Mouse (Mus musculus): ENCODE measurements around the gene Hyal2. TPM values are rescaled to one million over a fixed set of nuclear protein-coding genes. Genes with fewer than 3 reads are reported as not detected.

Gene Hyal2
- polyA plus RNA-seq, 1 experiment from 2014 or later, result 17.0 TPM

DNA sequence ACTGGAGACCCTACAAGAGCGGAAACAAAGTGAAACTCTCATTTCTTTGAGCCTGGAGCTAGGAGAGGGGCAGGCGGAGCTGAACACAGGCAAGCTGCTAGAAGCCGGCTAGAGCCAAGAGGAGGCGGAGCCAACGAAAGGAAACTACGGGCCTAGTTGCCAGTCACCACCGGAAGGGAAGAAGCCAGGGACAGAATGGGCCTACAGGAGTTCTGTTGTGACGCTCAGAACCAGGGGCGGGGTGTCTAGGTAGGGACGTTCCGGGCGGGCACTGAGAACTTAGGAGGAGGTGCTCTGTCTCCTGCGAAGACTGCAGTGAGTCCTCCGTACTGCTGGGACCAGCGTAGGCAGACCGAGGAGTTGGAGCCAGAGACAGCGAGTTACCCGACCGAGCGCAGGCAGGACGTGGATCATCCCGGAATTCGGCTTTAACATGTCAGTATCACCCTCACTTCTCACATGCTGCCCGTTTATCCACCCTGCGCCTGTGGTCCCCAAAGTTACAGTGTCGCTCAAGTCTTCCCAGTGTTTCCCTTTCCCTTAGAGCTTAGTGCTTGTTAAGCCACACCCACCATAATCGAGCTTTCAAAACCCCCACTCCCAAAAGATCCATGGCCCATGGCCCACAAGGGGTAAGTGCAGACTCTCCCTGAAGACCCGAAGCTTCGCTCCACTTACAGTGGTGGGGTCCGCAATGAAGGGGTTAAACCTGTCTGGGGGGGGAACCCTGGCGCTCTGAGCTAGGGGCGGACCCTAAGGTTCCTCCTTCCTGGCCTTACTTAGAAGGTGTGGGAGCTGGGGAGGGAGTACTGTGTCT is 13.0 kb downstream of the Hyal2 start, which contains the start of gene Hyal3:
TSS of gene Hyal3 (plus strand) at position 318 of the 817 bp plus-strand sequence.
- under 1% methylated on average over 32 of the region's 32 CpGs for WGBS (ENCODE audit: missing documents)
- no peaks in the 10 kb centered on the region for H3K36me3 ChIP-seq (ENCODE audit: inconsistent target)
- H3K4me3 ChIP-seq (ENCODE audit: inconsistent target), result peak within 1 kb of the TSS; percentile 83
- H3K27ac ChIP-seq, result peak within 1 kb of the TSS; percentile 95
- H3K79me2 ChIP-seq (ENCODE audit: inconsistent target), result peaks cover 29% of the 10 kb centered on the region

DNA sequence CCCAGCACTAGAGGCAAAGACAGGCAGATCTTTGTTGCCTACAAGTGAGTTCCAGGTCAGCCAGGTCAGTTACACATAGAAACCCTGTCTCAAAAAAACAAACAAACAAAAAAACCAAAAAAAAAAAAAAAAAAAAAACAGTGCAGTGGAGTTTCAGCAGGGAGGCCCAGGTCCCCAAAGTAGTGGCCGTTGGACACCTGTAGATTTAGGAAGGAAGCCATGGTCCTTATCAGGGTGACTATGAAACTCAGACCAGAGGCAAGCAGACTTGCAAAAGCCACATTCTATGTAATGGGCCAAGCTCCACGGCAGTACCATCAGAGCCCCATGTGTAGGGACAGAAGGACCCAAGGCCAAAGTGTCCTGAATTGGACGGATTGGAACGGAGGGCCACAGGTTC is 13.8 kb downstream of the Hyal2 start:
- 40% methylated on average over 4 of the region's 4 CpGs for WGBS (ENCODE audit: missing documents)
- Histone ChIP-seq H3K36me3 (ENCODE audit: inconsistent target) (no peaks in the 10 kb centered on the region), H3K4me3 (ENCODE audit: inconsistent target) (peak overlapping the region; percentile 83), H3K27ac (peak overlapping the region; percentile 95), H3K79me2 (ENCODE audit: inconsistent target) (peaks cover 29% of the 10 kb centered on the region)

DNA sequence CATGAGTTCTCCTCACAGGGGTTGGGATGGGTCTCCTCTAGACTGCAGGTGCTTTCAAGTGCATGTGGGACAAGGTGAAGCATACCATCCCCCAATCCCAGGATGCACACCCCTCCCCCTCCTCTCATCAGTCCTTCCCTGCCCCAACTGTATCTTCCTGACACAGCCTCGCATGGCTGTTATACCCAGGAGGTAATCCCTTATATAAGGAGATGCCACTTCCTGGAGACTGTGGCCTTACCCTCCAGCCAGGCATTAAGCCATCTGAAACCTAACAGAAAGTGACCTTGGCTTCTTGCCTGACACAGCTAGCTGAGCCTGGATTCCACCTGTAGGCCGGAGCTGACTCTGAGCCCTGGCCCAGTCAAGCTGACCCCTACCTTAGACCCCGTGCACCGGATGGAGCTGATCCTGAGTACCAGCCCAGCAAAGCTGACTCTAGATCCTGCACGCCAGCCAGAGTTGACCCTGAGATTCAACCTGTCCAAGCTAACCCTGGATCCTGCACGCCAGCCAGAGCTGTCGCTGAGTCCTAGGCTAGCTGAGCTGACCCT is 14.8 kb downstream of the Hyal2 start:
- H3K4me3 ChIP-seq (ENCODE audit: inconsistent target), result no peak overlapping the region
- no peaks in the 10 kb centered on the region for H3K36me3 ChIP-seq (ENCODE audit: inconsistent target)
- H3K27ac ChIP-seq, result no peak overlapping the region
- WGBS (ENCODE audit: missing documents), result 88% methylated on average over 7 of the region's 7 CpGs
- peaks cover 21% of the 10 kb centered on the region for H3K79me2 ChIP-seq (ENCODE audit: inconsistent target)

DNA sequence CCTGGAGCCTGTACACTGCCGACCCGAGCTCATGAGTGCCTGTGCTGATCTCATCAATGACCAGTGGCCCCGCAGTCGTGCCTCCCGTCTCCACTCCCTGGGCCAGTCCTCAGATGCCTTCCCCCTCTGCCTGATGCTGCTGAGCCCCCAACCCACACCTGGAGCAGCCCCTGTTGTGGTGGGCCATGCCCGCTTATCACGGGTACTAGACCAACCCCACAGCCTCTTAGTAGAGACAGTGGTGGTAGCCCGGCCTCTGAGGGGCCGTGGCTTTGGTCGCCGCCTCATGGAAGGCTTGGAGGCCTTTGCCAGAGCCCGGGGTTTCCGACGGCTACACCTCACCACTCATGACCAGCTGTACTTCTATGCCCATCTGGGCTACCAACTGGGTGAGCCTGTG is 15.4 kb downstream of the Hyal2 start:
- H3K36me3 ChIP-seq (ENCODE audit: inconsistent target), result no peaks in the 10 kb centered on the region
- H3K79me2 ChIP-seq (ENCODE audit: inconsistent target), result peaks cover 19% of the 10 kb centered on the region
- 90% methylated on average over 14 of the region's 14 CpGs for WGBS (ENCODE audit: missing documents)
- no peak overlapping the region for H3K27ac ChIP-seq
- no peak overlapping the region for H3K4me3 ChIP-seq (ENCODE audit: inconsistent target)

DNA sequence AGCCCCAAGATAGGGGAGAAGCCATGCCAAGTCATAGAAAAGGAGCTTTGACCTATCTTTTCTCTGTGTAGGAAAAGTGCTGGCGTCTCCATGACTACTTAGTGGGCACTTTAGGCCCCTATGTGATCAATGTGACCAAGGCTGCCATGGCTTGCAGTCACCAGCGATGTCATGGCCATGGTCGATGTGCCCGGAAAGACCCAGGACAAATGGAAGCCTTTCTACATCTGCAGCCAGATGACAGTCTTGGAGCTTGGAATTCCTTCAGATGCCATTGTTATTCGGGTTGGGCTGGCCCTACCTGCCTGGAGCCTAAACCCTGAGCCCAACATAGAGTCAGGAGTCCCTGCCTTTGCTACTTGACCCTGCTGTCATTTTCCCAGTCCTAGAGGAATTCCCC is 18.8 kb downstream of the Hyal2 start:
- no peak overlapping the region for H3K4me3 ChIP-seq (ENCODE audit: inconsistent target)
- H3K79me2 ChIP-seq (ENCODE audit: inconsistent target), result peaks cover 13% of the 10 kb centered on the region; the same call in 1 of the 2 replicates
- WGBS (ENCODE audit: missing documents), result 91% methylated on average over 5 of the region's 5 CpGs
- peaks cover 7% of the 10 kb centered on the region; the same call in 1 of the 2 replicates for H3K36me3 ChIP-seq (ENCODE audit: inconsistent target)
- no peak overlapping the region for H3K27ac ChIP-seq

DNA sequence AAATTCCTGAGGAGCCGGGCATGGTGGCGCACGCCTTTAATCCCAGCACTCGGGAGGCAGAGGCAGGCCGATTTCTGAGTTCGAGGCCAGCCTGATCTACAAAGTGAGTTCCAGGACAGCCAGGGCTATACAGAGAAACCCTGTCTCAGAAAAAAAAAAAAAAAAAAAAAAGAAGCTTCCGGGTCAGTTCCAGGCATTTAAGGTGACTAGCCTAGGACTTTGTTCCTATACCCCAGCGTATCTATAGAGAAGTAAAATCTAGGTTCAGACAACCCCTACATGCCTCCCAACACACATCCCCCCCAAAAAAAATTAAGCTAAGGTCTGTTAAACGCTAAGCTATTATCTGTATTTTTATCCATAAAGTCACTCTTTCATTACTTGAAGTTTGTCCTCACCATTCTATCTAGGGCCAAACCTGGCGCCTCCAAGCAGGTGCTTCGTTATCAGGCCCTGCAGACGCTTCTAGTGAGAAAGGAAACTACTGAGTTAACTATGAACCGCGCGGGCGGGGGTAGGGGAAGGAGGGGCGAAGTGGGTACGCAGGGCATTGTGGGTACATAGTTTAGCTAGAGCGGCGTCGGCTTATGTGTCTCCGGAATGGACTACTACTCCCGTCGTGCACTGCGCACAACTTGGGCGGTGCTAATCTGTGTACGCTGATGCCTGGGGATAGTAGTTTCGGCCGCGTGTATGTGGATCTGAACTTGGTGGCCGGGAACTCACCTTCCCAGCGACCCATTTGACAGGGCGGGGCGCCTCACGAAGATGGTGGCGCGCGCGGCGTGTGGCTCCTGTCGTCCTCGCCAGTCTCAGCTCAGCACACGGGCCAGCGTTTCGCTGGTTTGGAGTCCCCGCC is 19.5 kb downstream of the Hyal2 start, which contains the start of gene Ifrd2:
TSS of gene Ifrd2 (plus strand) at position 669 of the 859 bp plus-strand sequence.
- Histone ChIP-seq H3K27ac (peak within 1 kb of the TSS; percentile 32), H3K79me2 (ENCODE audit: inconsistent target) (peaks cover 13% of the 10 kb centered on the region; the same call in 1 of the 2 replicates), H3K36me3 (ENCODE audit: inconsistent target) (peaks cover 13% of the 10 kb centered on the region; the same call in 1 of the 2 replicates), H3K4me3 (ENCODE audit: inconsistent target) (peak within 1 kb of the TSS; percentile 63)
- WGBS (ENCODE audit: missing documents), result 3% methylated on average over 41 of the region's 46 CpGs

DNA sequence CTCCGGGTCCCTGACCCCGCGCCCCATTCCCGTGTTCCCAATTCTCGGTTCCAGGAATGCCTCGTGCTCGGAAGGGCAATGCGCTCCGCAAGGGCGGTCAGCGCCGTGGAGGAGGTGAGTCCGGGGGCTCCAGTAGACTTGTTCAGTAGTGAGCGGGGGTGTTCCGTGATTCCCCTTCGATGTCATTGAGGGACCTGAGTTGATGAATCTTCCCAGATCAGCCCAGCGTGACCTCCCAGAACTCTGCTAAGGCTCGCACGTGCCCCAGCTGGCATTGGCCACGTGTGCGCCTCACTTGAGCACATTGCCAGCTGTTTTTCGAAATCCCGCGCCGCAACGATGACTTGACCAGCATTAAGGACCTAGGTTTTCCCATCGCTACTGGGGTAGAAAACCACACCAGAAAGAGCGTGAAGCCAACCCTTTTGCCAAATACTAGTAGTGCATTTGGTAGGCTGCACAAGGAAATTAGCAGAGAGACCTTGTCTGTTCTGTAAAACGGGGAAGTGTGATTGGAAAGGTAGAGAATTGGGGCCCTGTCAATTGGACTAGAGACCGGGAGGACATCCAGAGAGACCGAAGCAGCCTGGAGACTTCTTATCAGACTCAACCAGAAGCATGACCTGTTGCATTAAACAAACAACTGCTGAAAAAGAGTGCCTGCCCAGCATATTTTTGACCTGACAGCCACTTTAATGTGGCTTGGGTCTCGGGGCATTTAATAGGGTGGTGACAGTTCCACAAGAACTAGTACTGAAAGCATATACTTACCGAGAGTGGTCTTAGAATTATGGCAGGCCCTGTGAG is 20.3 kb downstream of the Hyal2 start:
- WGBS (ENCODE audit: missing documents), result 3% methylated on average over 31 of the region's 33 CpGs
- Histone ChIP-seq H3K4me3 (ENCODE audit: inconsistent target) (peak overlapping the region; percentile 63), H3K36me3 (ENCODE audit: inconsistent target) (peaks cover 16% of the 10 kb centered on the region; the same call in 1 of the 2 replicates), H3K27ac (peak overlapping the region; percentile 32), H3K79me2 (ENCODE audit: inconsistent target) (peaks cover 13% of the 10 kb centered on the region; the same call in 1 of the 2 replicates)

DNA sequence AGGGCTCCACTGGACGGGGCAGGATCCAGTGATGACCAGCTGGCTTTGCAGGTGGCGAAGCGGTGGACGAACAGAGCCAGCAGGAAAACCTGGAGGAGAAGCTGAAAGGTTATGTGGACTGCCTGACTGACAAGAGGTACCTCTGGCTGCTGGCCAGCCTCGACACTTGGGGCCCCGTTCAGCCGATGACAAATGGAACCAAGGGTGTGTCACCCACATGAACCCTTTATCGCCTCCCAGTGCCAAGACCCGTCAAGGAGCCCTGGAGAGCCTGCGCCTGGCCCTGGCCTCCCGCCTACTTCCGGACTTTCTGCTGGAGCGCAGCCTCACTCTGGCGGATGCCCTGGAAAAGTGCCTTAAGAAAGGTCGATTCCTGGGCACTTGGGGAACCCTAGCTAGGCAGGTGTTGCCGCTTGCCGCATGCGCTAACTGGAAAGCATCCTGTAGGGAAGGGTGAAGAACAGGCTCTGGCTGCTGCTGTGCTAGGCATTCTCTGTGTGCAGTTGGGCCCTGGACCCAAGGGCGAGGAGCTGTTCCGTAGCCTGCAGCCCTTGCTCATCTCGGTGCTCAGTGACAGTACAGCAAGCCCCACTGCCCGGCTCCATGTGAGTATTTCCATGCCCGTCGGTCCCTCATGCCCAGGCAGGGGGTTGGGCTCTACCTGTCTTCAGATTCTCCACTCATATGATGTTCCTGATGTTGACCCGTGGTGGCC is 22.5 kb downstream of the Hyal2 start:
- H3K4me3 ChIP-seq (ENCODE audit: inconsistent target), result no peak overlapping the region
- peaks cover 16% of the 10 kb centered on the region; the same call in 1 of the 2 replicates for H3K36me3 ChIP-seq (ENCODE audit: inconsistent target)
- H3K27ac ChIP-seq, result no peak overlapping the region
- 92% methylated on average over 25 of the region's 25 CpGs for WGBS (ENCODE audit: missing documents)
- H3K79me2 ChIP-seq (ENCODE audit: inconsistent target), result peaks cover 13% of the 10 kb centered on the region; the same call in 1 of the 2 replicates

DNA sequence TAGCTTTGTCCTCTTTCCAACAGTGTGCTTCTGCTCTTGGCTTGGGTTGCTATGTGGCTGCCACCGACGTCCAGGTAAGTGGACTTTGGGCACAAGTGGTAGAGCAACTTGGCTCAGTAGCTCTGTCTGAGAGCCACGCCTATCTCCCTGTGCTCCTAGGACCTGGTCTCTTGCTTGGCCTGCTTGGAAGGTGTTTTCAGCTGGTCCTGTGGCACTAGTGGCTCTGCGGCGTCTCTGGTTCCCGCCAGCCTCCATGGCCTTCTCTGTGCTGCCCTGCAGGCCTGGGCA is 23.0 kb downstream of the Hyal2 start:
- peaks cover 16% of the 10 kb centered on the region; the same call in 1 of the 2 replicates for H3K36me3 ChIP-seq (ENCODE audit: inconsistent target)
- no peak overlapping the region for H3K4me3 ChIP-seq (ENCODE audit: inconsistent target)
- no peak overlapping the region for H3K27ac ChIP-seq
- WGBS (ENCODE audit: missing documents), result 92% methylated on average over 6 of the region's 6 CpGs
- peaks cover 13% of the 10 kb centered on the region; the same call in 1 of the 2 replicates for H3K79me2 ChIP-seq (ENCODE audit: inconsistent target)

DNA sequence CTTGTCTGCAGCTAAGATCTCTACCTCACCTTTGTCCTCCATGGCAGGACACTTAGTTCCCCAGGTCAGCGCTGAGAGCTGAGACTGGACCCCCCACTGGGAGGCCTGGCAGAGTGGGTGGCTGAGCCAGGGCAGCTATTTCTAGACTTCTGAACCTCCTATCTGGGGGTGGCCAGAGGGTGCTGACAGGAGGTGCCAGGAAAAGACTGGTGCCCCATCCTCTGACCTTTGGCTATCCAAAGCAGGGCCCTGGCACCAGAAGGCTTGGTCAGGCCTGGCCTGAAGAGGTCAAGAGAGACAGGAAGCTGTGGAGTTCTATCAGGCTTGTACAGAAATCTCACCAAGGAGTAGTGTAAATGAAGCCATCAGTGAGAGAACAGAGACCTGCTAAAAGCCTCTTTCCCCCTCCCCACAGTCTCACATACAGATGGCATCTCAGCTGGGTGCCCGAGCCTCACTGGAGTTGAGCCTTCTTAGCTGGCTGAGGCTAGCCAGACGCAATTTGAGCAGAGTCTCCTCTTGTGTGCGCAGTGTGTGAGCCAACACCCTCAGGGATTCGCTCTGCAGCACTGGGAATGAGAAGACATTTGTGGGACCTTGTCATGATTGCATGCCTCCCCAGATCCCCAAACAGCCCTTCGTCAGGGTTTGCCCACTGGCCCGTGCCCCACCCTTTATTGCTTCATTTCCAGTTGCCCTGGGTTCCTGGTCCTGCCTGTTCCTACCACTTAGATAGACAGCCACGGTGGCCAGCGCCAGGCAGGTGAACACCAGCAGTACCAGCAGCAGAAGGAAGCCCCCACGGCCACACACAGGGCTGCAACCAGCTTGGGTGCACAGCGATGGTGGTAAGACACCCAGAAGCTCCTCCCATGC is 25.6 kb downstream of the Hyal2 start:
- Histone ChIP-seq H3K79me2 (ENCODE audit: inconsistent target) (peaks cover 8% of the 10 kb centered on the region; the same call in 1 of the 2 replicates), H3K27ac (no peak overlapping the region), H3K36me3 (ENCODE audit: inconsistent target) (peaks cover 16% of the 10 kb centered on the region; the same call in 1 of the 2 replicates), H3K4me3 (ENCODE audit: inconsistent target) (no peak overlapping the region)
- 83% methylated on average over 10 of the region's 11 CpGs for WGBS (ENCODE audit: missing documents)

DNA sequence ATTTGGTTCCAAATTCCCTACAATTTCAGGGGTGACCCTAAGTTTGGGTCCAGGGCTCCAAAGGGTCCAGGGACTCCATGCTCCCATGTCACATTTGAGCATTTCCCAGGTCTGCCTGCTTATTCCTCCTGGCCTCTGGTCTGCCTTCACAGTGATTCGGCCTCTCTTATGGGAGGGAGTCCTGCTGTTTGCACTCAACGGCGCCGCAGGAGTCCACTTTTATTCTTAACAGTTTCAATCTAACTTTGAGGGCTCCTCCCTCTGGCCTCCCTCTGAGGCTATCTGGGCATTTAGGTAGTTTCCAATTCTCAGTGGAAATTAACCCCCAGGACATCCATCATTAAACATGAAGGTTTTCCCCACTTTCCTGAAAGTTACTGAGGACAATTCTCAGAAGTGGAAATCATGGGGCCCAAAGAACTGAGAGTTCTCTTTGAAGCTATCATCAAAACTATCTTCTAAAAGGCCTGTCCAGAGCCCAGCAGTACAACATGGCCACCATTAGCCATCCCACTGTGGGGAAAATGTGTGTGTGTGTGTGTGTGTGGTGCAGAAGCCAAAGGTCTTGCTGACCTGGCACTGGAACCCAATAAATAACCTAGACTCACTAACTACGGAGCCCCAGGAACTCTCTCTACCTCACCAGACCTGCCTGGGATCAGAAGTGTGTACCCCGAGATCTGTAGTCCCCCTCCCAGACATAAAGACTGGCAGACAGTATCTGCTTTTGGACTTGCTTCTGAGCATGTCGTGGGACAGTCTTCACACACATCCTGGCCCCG is 26.7 kb downstream of the Hyal2 start:
- no peak overlapping the region for H3K27ac ChIP-seq
- peaks cover 16% of the 10 kb centered on the region; the same call in 1 of the 2 replicates for H3K36me3 ChIP-seq (ENCODE audit: inconsistent target)
- no peak overlapping the region for H3K4me3 ChIP-seq (ENCODE audit: inconsistent target)
- H3K79me2 ChIP-seq (ENCODE audit: inconsistent target), result no peaks in the 10 kb centered on the region
- 97% methylated on average over 8 of the region's 8 CpGs for WGBS (ENCODE audit: missing documents)

All from macrophage (primary cell).